In genomic region chr8:17653786-17654185, GRCm38 (mm10) we compare ENCODE assay signal across 19 mouse cellular contexts.
DNase-seq lines count a peak whose midpoint lies in the region; ATAC-seq lines count a peak whose summit lies in the region.
"Had no signal": no experiment of that assay in that cellular context is flagged by ENCODE, and none has a peak within 500 bp of the region (broad histone marks: within the 10 kb centered on the region; RNA-seq: fewer than 3 reads in every experiment).

No protein-coding gene starts in this region.

- H3K4me3 ChIP-seq in embryonic facial prominence, embryonic 11.5 days (ENCODE audit: low read depth, low read length), result no peak overlapping the region
- no peak overlapping the region for H3K4me3 ChIP-seq in embryonic facial prominence, embryonic 10.5 days
- H3K4me3 ChIP-seq: forebrain, embryonic 13.5 days; layer of hippocampus, adult 2 months; limb, embryonic 10.5 days; liver, embryonic 12.5 days; stomach, embryonic 15.5 days had no signal

- peak; percentile 0 for DNase-seq in embryonic facial prominence, embryonic 11.5 days (ENCODE audit: low spot score)
- no peak for DNase-seq in embryonic facial prominence, embryonic 10.5 days (ENCODE audit: low spot score)
- DNase-seq in left cerebral cortex, postnatal 4 days, result peak; percentile 32
- DNase-seq in left cerebral cortex, postnatal 14 days (ENCODE audit: low spot score in 2 of 2), result no peak
- peak; percentile 20 for DNase-seq in R1 (ENCODE audit: low read depth, low spot score)
- peak; percentile 13 to 36 for DNase-seq in kidney, postnatal 25 days
- no peak for DNase-seq in thymus, postnatal 4 days
- DNase-seq: cerebellum, adult 9-10 months; embryo, embryonic 11 days; gastrocnemius, postnatal 36 days; right cerebral cortex, postnatal 14 days had no signal

- intact Hi-C loops in left cerebral cortex, postnatal 4 days (cut with DNase I), result no loop called here
- intact Hi-C loops in left cerebral cortex, postnatal 14 days (cut with DNase I), result no loop called here

- no peak overlapping the region for H3K4me2 ChIP-seq in embryonic facial prominence, embryonic 11.5 days (ENCODE audit: low read depth, low read length)
- H3K4me2 ChIP-seq: forebrain, embryonic 13.5 days; liver, embryonic 12.5 days; stomach, embryonic 15.5 days had no signal

- no peak for ATAC-seq in embryonic facial prominence, embryonic 11.5 days (replicated peaks; ENCODE audit: insufficient number of reproducible peaks, low FRiP score, low TSS enrichment, low read depth)
- ATAC-seq in granulocyte monocyte progenitor cell, adult 5-6 weeks (replicated peaks; ENCODE audit: poor library complexity, severe bottlenecking), result no peak
- ATAC-seq: forebrain, embryonic 13.5 days; inflammation-experienced regulatory T-cells, adult 6 months; liver, embryonic 12.5 days; midbrain, embryonic 16.5 days had no signal

- 8% methylated on average over 2 of the region's 2 CpGs for WGBS in embryonic facial prominence, embryonic 11.5 days
- WGBS in embryonic facial prominence, embryonic 10.5 days, result 5% methylated on average over 2 of the region's 2 CpGs

- H3K27ac ChIP-seq in embryonic facial prominence, embryonic 11.5 days (replicated peaks; ENCODE audit: low read depth, low read length), result no peak overlapping the region
- no peak overlapping the region for H3K27ac ChIP-seq in embryonic facial prominence, embryonic 10.5 days (replicated peaks)
- H3K27ac ChIP-seq: forebrain, embryonic 13.5 days; layer of hippocampus, adult 2 months; limb, embryonic 10.5 days; liver, embryonic 12.5 days; stomach, embryonic 15.5 days had no signal

- no peak overlapping the region for H3K9ac ChIP-seq in embryonic facial prominence, embryonic 11.5 days (replicated peaks; ENCODE audit: low read length)
- H3K9ac ChIP-seq: forebrain, embryonic 13.5 days; liver, embryonic 12.5 days; stomach, embryonic 15.5 days had no signal

- no peaks in the 10 kb centered on the region for H3K9me3 ChIP-seq in embryonic facial prominence, embryonic 11.5 days (replicated peaks; ENCODE audit: control insufficient read depth, low read length)
- H3K9me3 ChIP-seq in embryonic facial prominence, embryonic 10.5 days, result no peaks in the 10 kb centered on the region
- H3K9me3 ChIP-seq: forebrain, embryonic 13.5 days; limb, embryonic 10.5 days; liver, embryonic 12.5 days; stomach, embryonic 15.5 days had no signal

- H3K4me1 ChIP-seq in embryonic facial prominence, embryonic 11.5 days (ENCODE audit: control insufficient read depth, insufficient read depth, low read length), result no peaks in the 10 kb centered on the region
- 0 out of 2 replicates have a peak, but pooled peaks cover 2% of the 10 kb centered on the region for H3K4me1 ChIP-seq in embryonic facial prominence, embryonic 10.5 days
- H3K4me1 ChIP-seq: forebrain, embryonic 13.5 days; limb, embryonic 10.5 days; liver, embryonic 12.5 days; stomach, embryonic 15.5 days had no signal

- no peaks in the 10 kb centered on the region for H3K27me3 ChIP-seq in embryonic facial prominence, embryonic 11.5 days (ENCODE audit: control insufficient read depth, insufficient read depth, low read length)
- H3K27me3 ChIP-seq in embryonic facial prominence, embryonic 10.5 days (replicated peaks; ENCODE audit: low read depth, poor library complexity, severe bottlenecking), result no peaks in the 10 kb centered on the region
- H3K27me3 ChIP-seq: forebrain, embryonic 13.5 days; liver, embryonic 12.5 days; stomach, embryonic 15.5 days had no signal

- H3K36me3 ChIP-seq in embryonic facial prominence, embryonic 11.5 days (replicated peaks; ENCODE audit: control insufficient read depth, insufficient read depth, low read depth, low read length), result no peaks in the 10 kb centered on the region
- H3K36me3 ChIP-seq in embryonic facial prominence, embryonic 10.5 days (replicated peaks), result no peaks in the 10 kb centered on the region
- H3K36me3 ChIP-seq: limb, embryonic 10.5 days; liver, embryonic 12.5 days; stomach, embryonic 15.5 days had no signal

Comparison
In these comparisons a context has a peak if more than half of its experiments do, and no peak if none do; other contexts are left out.
1. DNase-seq: peak in embryonic facial prominence, embryonic 11.5 days (single experiment), left cerebral cortex, postnatal 4 days (single experiment), R1 (single experiment) and kidney, postnatal 25 days (2 of 2); none in embryonic facial prominence, embryonic 10.5 days (single experiment), left cerebral cortex, postnatal 14 days (0 of 2) and thymus, postnatal 4 days (single experiment).